Mouse (Mus musculus) neural tube, embryonic 15.5 days (tissue): ENCODE measurements around the gene Phkg1. TPM values are rescaled to one million over a fixed set of nuclear protein-coding genes. Genes with fewer than 3 reads are reported as not detected.
"Not testable (repeated sequence)": the region's sequence is repeated elsewhere in the genome, so short reads cannot be mapped to it uniquely, and the experiment has no call there.

Source experiments
- ATAC-seq: fragments of 200-750 bp; cut with Nextera tagmentation; 2 replicates; pipeline ENCODE4 v1.8.0; 2017; ENCODE audit warnings: mild to moderate bottlenecking, moderate TSS enrichment, moderate library complexity; ENCODE audit not compliant: low FRiP score
- H3K27ac ChIP-seq: fragments of 300-500 bp; sonication (generic); replicated peaks from 2 replicates; pipeline ENCODE4 v1.5.1; 2015; ENCODE audit warnings: mild to moderate bottlenecking, inconsistent platforms
- H3K27me3 ChIP-seq: fragments of 300-500 bp; sonication (generic); replicated peaks from 2 replicates; pipeline ENCODE4 v1.6.1; 2015; ENCODE audit warnings: inconsistent platforms
- H3K36me3 ChIP-seq: fragments of 300-500 bp; sonication (generic); 2 replicates; pipeline ENCODE4 v1.6.1; 2015; ENCODE audit warnings: inconsistent platforms
- H3K4me1 ChIP-seq: fragments of 300-500 bp; sonication (generic); 2 replicates; pipeline ENCODE4 v1.6.1; 2015; ENCODE audit warnings: inconsistent platforms
- H3K4me2 ChIP-seq: fragments of 300-500 bp; sonication (generic); 2 replicates; pipeline ENCODE4 v1.6.1; 2015; ENCODE audit warnings: inconsistent platforms, mild to moderate bottlenecking, moderate library complexity
- H3K4me3 ChIP-seq: fragments of 300-500 bp; sonication (generic); replicated peaks from 2 replicates; pipeline ENCODE4 v1.5.1; 2015; ENCODE audit warnings: mild to moderate bottlenecking, inconsistent platforms
- H3K9ac ChIP-seq: fragments of 300-500 bp; sonication (generic); replicated peaks from 2 replicates; pipeline ENCODE4 v1.6.1; 2015; ENCODE audit warnings: mild to moderate bottlenecking, inconsistent platforms
- H3K9me3 ChIP-seq: fragments of 300-500 bp; sonication (generic); replicated peaks from 2 replicates; pipeline ENCODE4 v1.6.1; 2016; ENCODE audit warnings: inconsistent platforms
- WGBS: fragments of 180-500 bp; shearing (Covaris S2); methylation state at CpG from one replicate; pipeline ENCODE4 v1.1.7; 2015; ENCODE audit warnings: mixed read lengths; 5-methylcytosine and 5-hydroxymethylcytosine counted together
- polyA plus RNA-seq: library from polyadenylated mRNA; unstranded; fragments of >200 nt; fragmentation: Nextera tagmentation; extraction: Ambion mirVana; gene quantifications from 2 replicates; pipeline ENCODE4 v1.2.1, GENCODE M21; 2015

Phkg1 gene
- polyA plus RNA-seq, 1 experiment from 2014 or later: 1.3 TPM

DNA sequence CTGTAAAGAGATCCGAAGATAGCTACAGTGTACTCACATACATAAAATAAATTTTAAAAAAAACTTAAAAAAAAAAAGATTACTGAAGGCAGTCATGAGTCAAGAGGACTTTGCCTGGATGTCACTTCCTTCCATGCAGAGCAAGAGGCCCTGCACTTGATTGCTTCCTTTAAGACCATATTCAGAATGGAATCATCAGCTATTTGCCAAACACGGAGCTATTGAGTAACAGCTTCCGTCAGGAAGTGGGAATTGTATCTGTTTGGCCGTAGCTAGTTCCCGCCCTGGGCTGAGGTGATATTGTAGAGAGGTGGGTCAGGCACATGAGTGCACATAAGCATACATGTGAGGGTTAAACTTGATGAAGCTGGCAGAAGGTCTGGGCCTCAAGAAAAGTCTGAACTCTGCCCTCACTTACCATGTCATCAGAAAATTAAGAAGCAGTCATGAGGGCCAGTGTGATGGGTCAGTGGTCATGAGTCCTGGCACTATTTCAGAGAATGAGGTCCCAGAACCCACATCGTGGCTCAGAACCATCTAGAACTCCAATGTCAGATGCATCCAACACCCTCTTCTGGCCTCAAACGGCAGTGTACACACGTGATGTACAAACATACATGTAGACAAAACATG lies 26.6 kb upstream of the Phkg1 start:
- H3K4me3 ChIP-seq: no peak overlapping the region
- WGBS: 91% methylated on average over 8 of the region's 8 CpGs
- H3K36me3 ChIP-seq: no peaks in the 10 kb centered on the region
- no peaks in the 10 kb centered on the region for H3K9me3 ChIP-seq
- no peak overlapping the region for H3K27ac ChIP-seq
- no peak overlapping the region for H3K4me2 ChIP-seq
- no peaks in the 10 kb centered on the region for H3K4me1 ChIP-seq
- no peaks in the 10 kb centered on the region for H3K27me3 ChIP-seq
- no peak for ATAC-seq
- no peak overlapping the region for H3K9ac ChIP-seq

DNA sequence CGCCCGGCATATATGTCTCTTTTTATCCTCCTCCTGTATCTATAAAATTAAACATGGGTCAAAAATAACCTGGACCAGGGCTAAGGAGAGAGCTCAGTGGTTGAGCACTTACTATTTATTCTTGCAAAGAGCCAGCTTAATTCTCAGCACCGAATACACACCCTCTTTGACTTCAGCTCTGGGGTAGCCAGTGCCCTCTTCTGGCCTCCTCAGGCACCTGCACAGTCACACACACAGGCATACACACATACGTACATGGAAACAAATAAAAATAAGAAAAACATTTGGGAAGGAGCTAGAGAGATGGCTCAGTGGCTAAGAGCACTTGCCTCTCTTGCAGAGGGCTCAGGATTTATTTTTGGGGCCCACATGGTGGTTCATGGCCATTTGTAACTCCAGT lies 23.6 kb upstream of the Phkg1 start:
- ATAC-seq: no peak
- no peaks in the 10 kb centered on the region for H3K4me1 ChIP-seq
- no peaks in the 10 kb centered on the region for H3K27me3 ChIP-seq
- H3K4me2 ChIP-seq: no peak overlapping the region
- WGBS: 96% methylated on average over 4 of the region's 4 CpGs
- no peaks in the 10 kb centered on the region for H3K36me3 ChIP-seq
- no peak overlapping the region for H3K27ac ChIP-seq
- no peaks in the 10 kb centered on the region for H3K9me3 ChIP-seq
- H3K9ac ChIP-seq: no peak overlapping the region
- no peak overlapping the region for H3K4me3 ChIP-seq

DNA sequence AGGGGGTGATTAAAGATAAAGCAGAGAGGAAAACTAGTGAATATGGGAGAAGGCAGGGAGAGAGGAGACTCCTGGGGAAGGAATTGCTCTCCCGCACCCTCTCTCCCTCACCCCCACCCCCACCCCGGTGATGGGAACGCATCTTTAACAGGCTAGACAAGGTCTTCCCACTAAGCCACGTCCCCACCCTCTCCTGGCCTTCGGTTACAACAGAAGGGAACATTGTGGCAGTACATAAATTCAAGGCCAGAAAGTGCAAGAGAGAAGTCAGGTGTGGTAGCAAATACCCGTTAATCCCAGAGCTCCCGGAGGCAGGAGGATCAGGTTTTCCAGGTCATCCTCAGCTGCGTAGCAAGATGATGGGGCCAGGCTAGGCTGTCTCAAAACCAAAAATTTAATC lies 21.0 kb upstream of the Phkg1 start:
- H3K27me3 ChIP-seq: no peaks in the 10 kb centered on the region
- no peaks in the 10 kb centered on the region for H3K4me1 ChIP-seq
- ATAC-seq: no peak
- no peak overlapping the region for H3K4me2 ChIP-seq
- H3K27ac ChIP-seq: no peak overlapping the region
- H3K9ac ChIP-seq: no peak overlapping the region
- H3K36me3 ChIP-seq: no peaks in the 10 kb centered on the region
- WGBS: 70% methylated on average over 8 of the region's 8 CpGs
- no peak overlapping the region for H3K4me3 ChIP-seq
- H3K9me3 ChIP-seq: no peaks in the 10 kb centered on the region

DNA sequence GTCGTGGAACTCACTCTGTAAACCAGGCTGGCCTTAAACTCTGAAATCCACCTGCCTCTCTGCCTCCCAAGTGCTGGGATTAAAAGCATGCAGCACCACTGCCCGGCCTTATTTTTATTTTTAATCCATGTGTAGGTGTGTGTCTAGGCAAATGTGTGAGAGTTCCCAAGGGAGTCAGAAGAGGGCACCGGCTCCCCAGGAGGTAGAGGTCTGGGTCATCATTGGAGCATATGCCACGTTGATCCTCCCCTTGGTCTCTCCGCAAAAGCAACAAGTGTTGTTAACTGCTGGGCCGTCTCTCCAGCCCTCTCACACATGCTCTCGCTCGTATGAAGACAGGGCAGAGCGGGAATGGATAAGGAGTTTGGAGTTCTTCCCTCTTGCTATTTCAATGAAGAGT lies 20.4 kb upstream of the Phkg1 start:
- Histone ChIP-seq H3K4me1 (no peaks in the 10 kb centered on the region), H3K9ac (no peak overlapping the region), H3K4me2 (no peak overlapping the region), H3K27ac (no peak overlapping the region), H3K27me3 (no peaks in the 10 kb centered on the region), H3K4me3 (no peak overlapping the region), H3K9me3 (no peaks in the 10 kb centered on the region), H3K36me3 (no peaks in the 10 kb centered on the region)
- WGBS: 85% methylated on average over 9 of the region's 9 CpGs
- no peak for ATAC-seq

DNA sequence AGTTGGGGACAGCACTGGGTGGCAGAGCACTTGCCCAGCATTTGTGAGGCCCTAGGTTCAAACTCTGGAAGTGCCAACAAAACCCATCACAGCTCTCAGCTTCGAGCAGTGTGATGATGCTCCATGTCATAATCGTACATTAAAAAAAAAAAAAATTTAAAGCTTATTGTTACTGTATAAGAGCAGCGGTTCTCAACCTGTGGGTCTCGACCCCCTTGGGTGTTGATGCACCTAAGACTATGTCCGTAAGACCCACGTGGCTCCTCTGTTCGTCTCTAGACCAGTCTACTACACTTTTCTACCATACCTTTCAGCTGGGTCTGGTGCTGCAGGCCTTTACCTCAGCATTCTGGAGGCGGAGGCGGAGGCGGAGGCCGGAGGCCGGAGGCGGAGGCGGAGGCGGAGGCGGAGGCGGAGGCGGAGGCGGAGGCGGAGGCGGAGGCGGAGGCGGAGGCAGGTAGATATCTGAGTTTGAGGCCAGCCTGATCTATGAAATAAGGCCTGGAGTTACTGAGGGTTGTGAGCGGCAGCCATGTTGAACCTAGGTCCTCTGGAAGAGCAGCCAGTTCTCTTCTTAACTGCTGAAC lies 19.8 kb upstream of the Phkg1 start:
- Histone ChIP-seq H3K4me1 (no peaks in the 10 kb centered on the region), H3K27me3 (no peaks in the 10 kb centered on the region), H3K4me3 (no peak overlapping the region), H3K9ac (no peak overlapping the region), H3K4me2 (no peak overlapping the region), H3K27ac (no peak overlapping the region), H3K36me3 (no peaks in the 10 kb centered on the region), H3K9me3 (no peaks in the 10 kb centered on the region)
- WGBS: 92% methylated on average over 24 of the region's 24 CpGs
- ATAC-seq: no peak

DNA sequence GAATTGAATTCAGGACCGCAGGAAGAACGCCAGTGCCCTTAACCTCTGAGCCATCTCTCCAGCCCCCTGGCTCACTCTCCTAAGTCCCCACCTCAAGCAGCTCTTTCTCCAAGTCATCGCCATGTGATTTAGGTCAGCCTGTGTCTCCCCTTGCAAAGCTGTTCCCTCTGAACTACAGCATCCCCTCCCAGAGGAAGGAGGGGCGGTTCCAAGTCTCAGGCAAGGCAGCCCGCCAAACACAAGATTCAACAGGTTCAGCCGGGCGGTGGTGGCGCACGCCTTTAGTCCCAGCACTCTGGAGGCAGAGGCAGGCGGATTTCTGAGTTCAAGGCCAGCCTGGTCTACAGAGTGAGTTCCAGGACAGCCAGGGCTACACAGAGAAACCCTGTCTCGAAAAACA lies 17.1 kb upstream of the Phkg1 start:
- not testable (repeated sequence) for H3K4me1 ChIP-seq, H3K4me3 ChIP-seq, ATAC-seq, H3K27me3 ChIP-seq, H3K9ac ChIP-seq, H3K4me2 ChIP-seq, H3K9me3 ChIP-seq, H3K27ac ChIP-seq, H3K36me3 ChIP-seq
- 88% methylated on average over 11 of the region's 11 CpGs for WGBS

GRCm38 (mm10) chr5:129914024-129914423 lies 15.7 kb upstream of the Phkg1 start:
- Histone ChIP-seq H3K36me3 (no peaks in the 10 kb centered on the region), H3K4me2 (no peak overlapping the region), H3K27ac (no peak overlapping the region), H3K4me3 (no peak overlapping the region), H3K4me1 (peaks cover 4% of the 10 kb centered on the region), H3K9ac (no peak overlapping the region), H3K27me3 (no peaks in the 10 kb centered on the region), H3K9me3 (no peaks in the 10 kb centered on the region)
- WGBS: 29% methylated on average over 2 of the region's 2 CpGs
- no peak for ATAC-seq

DNA sequence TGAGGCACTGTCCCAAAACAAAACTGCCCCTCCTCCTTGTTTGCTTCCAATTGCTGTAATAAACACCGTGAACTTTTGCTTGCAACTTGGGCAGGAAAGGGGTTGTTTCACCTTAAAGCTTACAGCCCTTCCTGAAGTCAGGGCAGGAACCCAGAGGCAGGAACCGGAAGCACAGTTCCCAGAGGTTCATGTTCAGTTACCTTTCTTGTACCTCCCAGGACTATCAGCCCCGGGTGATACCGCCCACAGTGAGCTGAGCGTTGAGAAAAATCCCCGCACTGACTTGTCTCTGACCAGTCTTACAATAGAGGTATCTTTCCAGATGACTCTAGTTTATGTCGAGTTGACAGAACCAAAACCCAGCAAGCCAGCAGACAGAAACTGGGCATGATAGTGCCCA lies 11.2 kb upstream of the Phkg1 start:
- H3K27ac ChIP-seq: peak overlapping the region; percentile 97; the same call in 1 of the 2 replicates
- no peaks in the 10 kb centered on the region for H3K9me3 ChIP-seq
- WGBS: 81% methylated on average over 7 of the region's 7 CpGs
- ATAC-seq: no peak
- no peaks in the 10 kb centered on the region for H3K27me3 ChIP-seq
- H3K36me3 ChIP-seq: no peaks in the 10 kb centered on the region
- no peak overlapping the region for H3K4me3 ChIP-seq
- H3K4me2 ChIP-seq: peak overlapping the region; percentile 67
- H3K4me1 ChIP-seq: peaks cover 7% of the 10 kb centered on the region
- H3K9ac ChIP-seq: no peak overlapping the region

- no peaks in the 10 kb centered on the region for H3K9me3 ChIP-seq
- H3K4me1 ChIP-seq: peaks cover 7% of the 10 kb centered on the region
- peak overlapping the region; percentile 71 for H3K4me3 ChIP-seq
- H3K27ac ChIP-seq: peak overlapping the region; percentile 97
- no peaks in the 10 kb centered on the region for H3K27me3 ChIP-seq
- H3K4me2 ChIP-seq: peak overlapping the region; percentile 67
- no peaks in the 10 kb centered on the region for H3K36me3 ChIP-seq
- ATAC-seq: no peak
- peak overlapping the region; percentile 82 for H3K9ac ChIP-seq
- 71% methylated on average over 9 of the region's 9 CpGs for WGBS
Measured at GRCm38 (mm10) chr5:129909147-129909546, 10.8 kb upstream of the Phkg1 start.

- Histone ChIP-seq H3K4me1 (peaks cover 7% of the 10 kb centered on the region), H3K27me3 (no peaks in the 10 kb centered on the region), H3K27ac (peak within 1 kb of the TSS; percentile 97), H3K4me3 (peak within 1 kb of the TSS; percentile 71), H3K9ac (peak within 1 kb of the TSS; percentile 82), H3K36me3 (no peaks in the 10 kb centered on the region), H3K4me2 (peak within 1 kb of the TSS; percentile 67), H3K9me3 (no peaks in the 10 kb centered on the region)
- ATAC-seq: peak; percentile 96
- WGBS: under 1% methylated on average over 63 of the region's 63 CpGs
Measured at GRCm38 (mm10) chr5:129908242-129908965, 10.1 kb upstream of the Phkg1 start, which contains the start of gene Nupr1l. TSS of gene Nupr1l (plus strand) at chr5:129908540.

DNA sequence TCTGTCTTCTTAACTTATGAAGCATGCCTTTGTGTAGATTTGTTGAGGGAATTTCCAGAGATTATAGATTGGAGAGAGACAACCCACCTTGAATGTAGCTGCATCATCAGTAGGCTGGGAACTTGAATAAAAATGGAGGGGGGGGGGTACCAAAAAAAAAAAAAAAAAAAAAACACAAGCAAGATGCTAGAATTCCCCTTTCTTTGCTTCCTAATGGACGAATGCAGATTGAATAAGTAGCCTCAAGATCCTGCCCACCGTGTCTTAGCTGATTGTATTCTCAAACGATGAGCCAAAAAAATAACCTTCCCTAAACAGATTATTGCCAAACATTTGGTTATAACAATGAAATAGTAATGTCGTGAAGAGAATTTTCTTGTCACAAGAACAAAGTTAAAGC lies 9.4 kb upstream of the Phkg1 start:
- Histone ChIP-seq H3K4me3 (peak overlapping the region; percentile 71), H3K27me3 (no peaks in the 10 kb centered on the region), H3K36me3 (peaks cover 6% of the 10 kb centered on the region), H3K9me3 (no peaks in the 10 kb centered on the region), H3K9ac (peak overlapping the region; percentile 82), H3K4me2 (peak overlapping the region; percentile 67), H3K27ac (peak overlapping the region; percentile 97), H3K4me1 (peaks cover 7% of the 10 kb centered on the region)
- no peak for ATAC-seq
- WGBS: 26% methylated on average over 4 of the region's 4 CpGs
